Mouse (Mus musculus) myocyte (in vitro differentiated cells): ENCODE data around the gene Iscu. TPM values are rescaled to one million over a fixed set of nuclear protein-coding genes. Genes with fewer than 3 reads are reported as not detected.

ENCODE experiments used
- H3K27me3 ChIP-seq: one replicate; pipeline ENCODE4 v1.6.1; 2011; ENCODE audit not compliant: control insufficient read depth, insufficient read depth, insufficient read length
- H3K36me3 ChIP-seq: one replicate; pipeline ENCODE4 v1.6.1; 2011; ENCODE audit not compliant: control insufficient read depth, insufficient read depth
- H3K4me2 ChIP-seq: one replicate; pipeline ENCODE4 v1.6.1; 2011; ENCODE audit warnings: low read depth, control low read depth
- H3K4me3 ChIP-seq: one replicate; pipeline ENCODE4 v1.5.1; 2011; ENCODE audit warnings: mild to moderate bottlenecking, control low read depth, moderate library complexity
- H3K79me2 ChIP-seq: one replicate; pipeline ENCODE4 v1.6.1; 2011; ENCODE audit not compliant: control insufficient read depth, insufficient read depth
- H3ac ChIP-seq: one replicate; pipeline ENCODE4 v1.6.1; 2011; ENCODE audit not compliant: control insufficient read depth, insufficient read length
- CEBPB ChIP-seq: IDR thresholded peaks from 2 replicates; pipeline ENCODE4 v1.6.1; 2011; ENCODE audit warnings: mild to moderate bottlenecking, moderate library complexity; ENCODE audit not compliant: poor library complexity, insufficient read depth, severe bottlenecking
- E2F4 ChIP-seq: IDR thresholded peaks from one replicate; pipeline ENCODE4 v1.6.1; 2011; ENCODE audit warnings: mild to moderate bottlenecking, control low read depth, moderate library complexity; ENCODE audit not compliant: insufficient read depth
- MAX ChIP-seq: IDR thresholded peaks from one replicate; pipeline ENCODE4 v1.6.1; 2011; ENCODE audit warnings: low read depth, mild to moderate bottlenecking, control low read depth
- MYOD1 ChIP-seq, 3 experiments: IDR thresholded peaks; one replicate each; pipeline ENCODE4 v1.6.1; 2011; ENCODE audit warnings: control low read depth in 2 of 3, low read depth in 2 of 3, mild to moderate bottlenecking in 2 of 3, moderate library complexity in 1 of 3; ENCODE audit not compliant: insufficient read length in 2 of 3, control insufficient read depth in 1 of 3
- MYOG ChIP-seq, 3 experiments: IDR thresholded peaks; one replicate each; pipeline ENCODE4 v1.6.1; 2011; ENCODE audit warnings: control low read depth in 2 of 3, low read depth in 2 of 3, mild to moderate bottlenecking in 2 of 3; ENCODE audit not compliant: insufficient read length in 2 of 3, control insufficient read depth in 1 of 3, insufficient read depth in 1 of 3
- POLR2A ChIP-seq: IDR thresholded peaks from one replicate; pipeline ENCODE4 v1.6.1; 2011; ENCODE audit warnings: low read depth, mild to moderate bottlenecking, control low read depth, moderate library complexity; ENCODE audit not compliant: insufficient read length
- POLR2AphosphoS2 ChIP-seq: IDR thresholded peaks from one replicate; pipeline ENCODE4 v1.6.1; 2011; ENCODE audit warnings: low read depth, control low read depth; ENCODE audit not compliant: insufficient read length
- REST ChIP-seq: IDR thresholded peaks from one replicate; pipeline ENCODE4 v1.6.1; 2011; ENCODE audit warnings: mild to moderate bottlenecking, control low read depth, moderate library complexity; ENCODE audit not compliant: insufficient read depth, insufficient read length
- SRF ChIP-seq: IDR thresholded peaks from one replicate; pipeline ENCODE4 v1.6.1; 2011; ENCODE audit warnings: low read depth; ENCODE audit not compliant: control insufficient read depth, insufficient read length
- TCF12 ChIP-seq: IDR thresholded peaks from one replicate; pipeline ENCODE4 v1.6.1; 2011; ENCODE audit warnings: mild to moderate bottlenecking, control low read depth; ENCODE audit not compliant: poor library complexity, insufficient read depth, severe bottlenecking
- TCF3 ChIP-seq: IDR thresholded peaks from one replicate; pipeline ENCODE4 v1.6.1; 2011; ENCODE audit warnings: low read depth, control low read depth; ENCODE audit not compliant: insufficient read length
- USF1 ChIP-seq: IDR thresholded peaks from one replicate; pipeline ENCODE4 v1.6.1; 2011; ENCODE audit warnings: low read depth, mild to moderate bottlenecking, control low read depth, moderate library complexity
- polyA plus RNA-seq: library from polyadenylated mRNA; unstranded; fragments of >200 nt; fragmentation: generic; extraction: Trizol; gene quantifications from one replicate; pipeline ENCODE4 v1.2.1, GENCODE M21; 2012; ENCODE audit warnings: missing spikeins

The Iscu gene
- polyA plus RNA-seq, 1 experiment = 163 TPM

- Histone ChIP-seq H3K4me2 (peak overlapping the region; percentile 79), H3K79me2 (peaks cover 5% of the 10 kb centered on the region), H3K27me3 (no peaks in the 10 kb centered on the region), H3K4me3 (peak overlapping the region; percentile 34), H3ac (no peak overlapping the region), H3K36me3 (no peaks in the 10 kb centered on the region)
- TF ChIP-seq USF1 (no peak), CEBPB (no peak), MAX (no peak), MYOD1 (IDR thresholded peaks at IDR 0.05; ENCODE audit: control insufficient read depth in 1 of 3, insufficient read length in 2 of 3, low read depth in 2 of 3) (no peak), MYOG (IDR thresholded peaks at IDR 0.05; ENCODE audit: control insufficient read depth in 1 of 3, insufficient read depth in 1 of 3, insufficient read length in 2 of 3, low read depth in 2 of 3) (no peak), SRF (no peak), TCF3 (no peak)
Measured at GRCm38 (mm10) chr5:113797149-113797882, 24.8 kb downstream of the Iscu start.

DNA sequence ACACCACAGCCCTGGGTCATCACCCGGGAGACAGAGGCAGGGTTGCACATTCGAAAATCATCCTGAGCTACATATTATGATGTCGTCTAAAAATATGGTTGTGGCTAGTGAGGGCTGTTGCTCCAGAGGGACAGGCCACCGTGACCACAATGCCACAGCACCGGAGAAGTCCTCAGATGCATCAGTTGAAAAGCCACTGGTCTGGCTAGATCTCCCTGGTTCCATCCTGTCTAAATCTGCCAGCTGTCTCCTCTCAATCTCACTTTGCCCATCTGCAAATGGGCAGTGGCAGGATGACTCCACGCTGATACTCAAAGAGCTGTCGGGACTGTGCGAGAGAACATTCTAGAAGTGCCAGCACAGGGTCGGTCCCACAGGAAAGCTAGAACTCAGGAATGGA, 26.0 kb downstream of the Iscu start:
- Histone ChIP-seq H3K27me3 (no peaks in the 10 kb centered on the region), H3K79me2 (peaks cover 5% of the 10 kb centered on the region), H3ac (no peak overlapping the region), H3K4me2 (peak overlapping the region; percentile 79), H3K36me3 (no peaks in the 10 kb centered on the region), H3K4me3 (peak overlapping the region; percentile 34)
- TF ChIP-seq MYOD1 (IDR thresholded peaks at IDR 0.05; ENCODE audit: control insufficient read depth in 1 of 3, insufficient read length in 2 of 3, low read depth in 2 of 3) (peak; percentile 83 to 87 (median 85)), MAX (no peak), CEBPB (peak; percentile 37; the same call in 1 of the 2 replicates), MYOG (IDR thresholded peaks at IDR 0.05; ENCODE audit: control insufficient read depth in 1 of 3, insufficient read depth in 1 of 3, insufficient read length in 2 of 3, low read depth in 2 of 3) (peak; percentile 25 to 71 (median 43)), TCF3 (no peak), POLR2AphosphoS2 (no peak), SRF (no peak), POLR2A (no peak), TCF12 (peak; percentile 22), USF1 (no peak), E2F4 (no peak), REST (no peak)

GRCm38 (mm10) chr5:113799691-113800090, 27.1 kb downstream of the Iscu start:
- H3K36me3 ChIP-seq = no peaks in the 10 kb centered on the region
- H3K27me3 ChIP-seq = no peaks in the 10 kb centered on the region
- H3ac ChIP-seq = no peak overlapping the region
- TF ChIP-seq TCF12 (no peak), E2F4 (no peak), REST (no peak), SRF (no peak)
- peaks cover 5% of the 10 kb centered on the region for H3K79me2 ChIP-seq
- peak overlapping the region; percentile 79 for H3K4me2 ChIP-seq
- H3K4me3 ChIP-seq = peak overlapping the region; percentile 34

- H3K36me3 ChIP-seq = no peaks in the 10 kb centered on the region
- peaks cover 5% of the 10 kb centered on the region for H3K79me2 ChIP-seq
- H3K4me2 ChIP-seq = peak within 1 kb of the TSS; percentile 79
- H3K4me3 ChIP-seq = peak within 1 kb of the TSS; percentile 34
- peak; percentile 97 for TF ChIP-seq POLR2A
- TF ChIP-seq TCF12 = peak; percentile 35
- no peak for TF ChIP-seq SRF
- TF ChIP-seq REST = peak; percentile 51
- TF ChIP-seq POLR2AphosphoS2 = peak; percentile 94
- TF ChIP-seq CEBPB = no peak
- no peak for TF ChIP-seq MAX
- TF ChIP-seq MYOG (IDR thresholded peaks at IDR 0.05; ENCODE audit: control insufficient read depth in 1 of 3, insufficient read depth in 1 of 3, insufficient read length in 2 of 3, low read depth in 2 of 3) = peak; percentile 62 to 96 (median 95)
- TF ChIP-seq E2F4 = no peak
- TF ChIP-seq TCF3 = peak; percentile 82
- TF ChIP-seq MYOD1 (IDR thresholded peaks at IDR 0.05; ENCODE audit: control insufficient read depth in 1 of 3, insufficient read length in 2 of 3, low read depth in 2 of 3) = peak in 2 of 3 experiments; percentile 94 to 97
- no peaks in the 10 kb centered on the region for H3K27me3 ChIP-seq
- H3ac ChIP-seq = no peak within 1 kb of the TSS
Measured at GRCm38 (mm10) chr5:113800280-113800679, 27.7 kb downstream of the Iscu start, which contains the start of gene Tmem119. Gene Tmem119 (minus strand): TSS chr5:113800516.
